9 mouse cellular contexts compared by ENCODE assay signal in genomic region chr15:95932358-95932757, GRCm38 (mm10).
DNase-seq lines count a peak whose midpoint lies in the region; ATAC-seq and TF ChIP-seq lines count a peak whose summit lies in the region.
"Had no signal": no experiment of that assay in that cellular context is flagged by ENCODE, and none has a peak within 500 bp of the region (broad histone marks: within the 10 kb centered on the region; RNA-seq: fewer than 3 reads in every experiment).

No protein-coding gene starts in this region.

- no peaks in the 10 kb centered on the region for H3K27me3 ChIP-seq in hindbrain, embryonic 16.5 days (replicated peaks; ENCODE audit: control insufficient read depth, insufficient read depth, low read length)
- no peaks in the 10 kb centered on the region for H3K27me3 ChIP-seq in hindbrain, embryonic 11.5 days (ENCODE audit: control insufficient read depth, insufficient read depth, low read length)
- H3K27me3 ChIP-seq in cerebellum, adult 2 months (ENCODE audit: control insufficient read depth, insufficient read depth, low read length): no peaks in the 10 kb centered on the region
- H3K27me3 ChIP-seq: embryonic facial prominence, embryonic 12.5 days had no signal

- no peak for TF ChIP-seq POLR2A in cerebellum, adult 2 months (IDR thresholded peaks at IDR 0.05; ENCODE audit: borderline replicate concordance, insufficient read depth, low read length)

- intact Hi-C loops in left cerebral cortex, postnatal 14 days (cut with DNase I): loop anchor here (10.0 kb wide), 1 partner anchor 352 kb away; the partner anchor contains the start of gene Arid2

- peaks cover 7% of the 10 kb centered on the region; the same call in 1 of the 2 replicates for H3K36me3 ChIP-seq in hindbrain, embryonic 16.5 days (ENCODE audit: control insufficient read depth, insufficient read depth, low read length)
- no peaks in the 10 kb centered on the region for H3K36me3 ChIP-seq in hindbrain, embryonic 11.5 days (ENCODE audit: control insufficient read depth, insufficient read depth, low read length)

- ATAC-seq in hindbrain, embryonic 16.5 days: peak; percentile 77
- ATAC-seq in hindbrain, embryonic 11.5 days (ENCODE audit: low FRiP score): no peak

- 68% methylated on average over 5 of the region's 5 CpGs for WGBS in hindbrain, embryonic 16.5 days
- 95% methylated on average over 5 of the region's 5 CpGs for WGBS in hindbrain, embryonic 11.5 days
- 23% methylated on average over 5 of the region's 5 CpGs for WGBS in cerebellum, adult 2 months

- no peak for TF ChIP-seq CTCF in cerebellum, adult 2 months (IDR thresholded peaks at IDR 0.05; ENCODE audit: borderline replicate concordance, insufficient read depth, low read depth, low read length)

- H3K9me3 ChIP-seq in hindbrain, embryonic 16.5 days (ENCODE audit: control insufficient read depth, low read length): no peaks in the 10 kb centered on the region
- H3K9me3 ChIP-seq in hindbrain, embryonic 11.5 days (ENCODE audit: control insufficient read depth, low read length): no peaks in the 10 kb centered on the region
- H3K9me3 ChIP-seq: embryonic facial prominence, embryonic 12.5 days had no signal

- DNase-seq in hindbrain, embryonic 11.5 days (ENCODE audit: low spot score): no peak
- peak; percentile 25 to 26 for DNase-seq in cerebellum, adult 2 months
- peak; percentile 53 to 78 for DNase-seq in gastrocnemius, postnatal 4 days (ENCODE audit: low spot score in 2 of 2)
- peak; percentile 64 to 88 for DNase-seq in left cerebral cortex, postnatal 14 days (ENCODE audit: low spot score in 2 of 2)
- peak; percentile 67 for DNase-seq in right cerebral cortex, postnatal 14 days
- no peak for DNase-seq in thymus, postnatal 36 days
- no peak for DNase-seq in embryo, embryonic 11 days

- H3K4me2 ChIP-seq in hindbrain, embryonic 16.5 days (ENCODE audit: low read length): no peak overlapping the region
- no peak overlapping the region for H3K4me2 ChIP-seq in hindbrain, embryonic 11.5 days (replicated peaks; ENCODE audit: low read depth, low read length)
- H3K4me2 ChIP-seq: embryonic facial prominence, embryonic 12.5 days had no signal

- H3K4me1 ChIP-seq in hindbrain, embryonic 16.5 days (ENCODE audit: control insufficient read depth, insufficient read depth, low read depth, low read length): peaks cover 3% of the 10 kb centered on the region; the same call in 1 of the 2 replicates
- no peaks in the 10 kb centered on the region for H3K4me1 ChIP-seq in hindbrain, embryonic 11.5 days (replicated peaks; ENCODE audit: control insufficient read depth, insufficient read depth, low read length)
- H3K4me1 ChIP-seq in cerebellum, adult 2 months (ENCODE audit: control insufficient read depth, insufficient read depth, low read length): no peaks in the 10 kb centered on the region; the same call in 1 of the 2 replicates
- H3K4me1 ChIP-seq: embryonic facial prominence, embryonic 12.5 days had no signal

- no peak overlapping the region for H3K4me3 ChIP-seq in hindbrain, embryonic 16.5 days (ENCODE audit: low read length)
- H3K4me3 ChIP-seq in hindbrain, embryonic 11.5 days (ENCODE audit: low read depth, low read length): no peak overlapping the region
- no peak overlapping the region for H3K4me3 ChIP-seq in cerebellum, adult 2 months (replicated peaks; ENCODE audit: insufficient read depth, low read depth, low read length)
- H3K4me3 ChIP-seq: embryonic facial prominence, embryonic 12.5 days had no signal

- no peak overlapping the region for H3K9ac ChIP-seq in hindbrain, embryonic 16.5 days (ENCODE audit: low read depth, low read length)
- no peak overlapping the region for H3K9ac ChIP-seq in hindbrain, embryonic 11.5 days (ENCODE audit: low read depth, low read length)
- H3K9ac ChIP-seq: embryonic facial prominence, embryonic 12.5 days had no signal

- no peak overlapping the region for H3K27ac ChIP-seq in hindbrain, embryonic 16.5 days (ENCODE audit: low read depth, low read length)
- no peak overlapping the region for H3K27ac ChIP-seq in hindbrain, embryonic 11.5 days (ENCODE audit: low read depth, low read length)
- no peak overlapping the region for H3K27ac ChIP-seq in cerebellum, adult 2 months (ENCODE audit: insufficient read depth, low read length)
- H3K27ac ChIP-seq: embryonic facial prominence, embryonic 12.5 days had no signal

Comparison
In these comparisons a context has a peak if more than half of its experiments do, and no peak if none do; other contexts are left out.
1. DNase-seq: peak in cerebellum, adult 2 months (2 of 2), gastrocnemius, postnatal 4 days (2 of 2), left cerebral cortex, postnatal 14 days (2 of 2) and right cerebral cortex, postnatal 14 days (single experiment); none in hindbrain, embryonic 11.5 days (single experiment), thymus, postnatal 36 days (0 of 2) and embryo, embryonic 11 days (single experiment).